Mouse (Mus musculus) ES-E14 (cell line): ENCODE data around the gene Prrt4. TPM values are rescaled to one million over a fixed set of nuclear protein-coding genes. Genes with fewer than 3 reads are reported as not detected.

Experiments
- DNase-seq: peaks from one replicate; pipeline ENCODE4 v3.0.0-alpha.2; 2013; ENCODE audit warnings: low read depth, low spot score
- H3K27ac ChIP-seq: 2 replicates; pipeline ENCODE4 v1.5.1; 2012; ENCODE audit warnings: low read depth, mild to moderate bottlenecking, low read length, moderate library complexity, mixed read lengths; ENCODE audit not compliant: poor library complexity, insufficient read depth, severe bottlenecking
- H3K36me3 ChIP-seq: 2 replicates; pipeline ENCODE4 v1.6.1; 2012; ENCODE audit warnings: mild to moderate bottlenecking, low read length, moderate library complexity, mixed read lengths; ENCODE audit not compliant: control insufficient read depth, poor library complexity, insufficient read depth, severe bottlenecking
- H3K4me1 ChIP-seq, 2 experiments: fragments of 150-350 bp in 1 of 2; sonication (generic) in 1 of 2; 2 replicates each; pipeline ENCODE4 v1.6.1; 2012; ENCODE audit warnings: low read length in 2 of 2, mild to moderate bottlenecking in 1 of 2, mixed read lengths in 1 of 2; ENCODE audit not compliant: control insufficient read depth in 2 of 2, insufficient read depth in 2 of 2, poor library complexity in 1 of 2
- H3K4me3 ChIP-seq, 2 experiments: fragments of 150-350 bp in 1 of 2; sonication (generic) in 1 of 2; 2 replicates each; pipeline ENCODE4 v1.5.1; 2012; ENCODE audit warnings: low read length in 2 of 2, low read depth in 1 of 2, mild to moderate bottlenecking in 1 of 2, mixed read lengths in 1 of 2; ENCODE audit not compliant: insufficient read depth in 1 of 2, poor library complexity in 1 of 2, severe bottlenecking in 1 of 2
- H3K9ac ChIP-seq: 2 replicates; pipeline ENCODE4 v1.6.1; 2012; ENCODE audit warnings: low read depth, mild to moderate bottlenecking, low read length, mixed read lengths; ENCODE audit not compliant: poor library complexity, insufficient read depth, severe bottlenecking
- H3K9me3 ChIP-seq: fragments of 150-350 bp; sonication (generic); 2 replicates; pipeline ENCODE4 v1.6.1; 2012; ENCODE audit warnings: low read depth, mild to moderate bottlenecking, low read length; ENCODE audit not compliant: control insufficient read depth, insufficient read depth
- CHD2 ChIP-seq: IDR thresholded peaks from 2 replicates; pipeline ENCODE4 v1.6.1; 2014; ENCODE audit warnings: mild to moderate bottlenecking, low read depth, low read length, inconsistent platforms
- HCFC1 ChIP-seq: IDR thresholded peaks from 2 replicates; pipeline ENCODE4 v1.6.1; 2012; ENCODE audit warnings: low read length, inconsistent platforms, borderline replicate concordance; ENCODE audit not compliant: insufficient read depth
- MAFK ChIP-seq: IDR thresholded peaks from 2 replicates; pipeline ENCODE4 v1.6.1; 2014; ENCODE audit warnings: mild to moderate bottlenecking, low read depth, low read length, inconsistent platforms; ENCODE audit not compliant: insufficient read depth
- ZC3H11A ChIP-seq: IDR thresholded peaks from 2 replicates; pipeline ENCODE4 v1.6.1; 2012; ENCODE audit warnings: low read depth, mild to moderate bottlenecking, inconsistent platforms, low read length, borderline replicate concordance
- ZNF384 ChIP-seq: IDR thresholded peaks from 2 replicates; pipeline ENCODE4 v1.6.1; 2012; ENCODE audit warnings: low read depth, low read length, inconsistent platforms
- in situ Hi-C, 2 experiments: fragments of 600-800 bp; cut with MboI; formaldehyde crosslinking; loops; one replicate each; pipeline ENCODE4 v1.15.1; 2025; ENCODE audit warnings: low sequenced_read_pairs in 2 of 2, inconsistent platforms in 1 of 2; ENCODE audit not compliant: unreplicated experiment in 2 of 2
- total RNA-seq: library from RNA; depleted of rRNA; stranded (reverse); fragments of 300-350 nt; gene quantifications from 2 replicates; pipeline ENCODE4 v1.2.3, GENCODE M21; 2012

Prrt4 gene
- total RNA-seq, 1 experiment = 0.40 TPM

GRCm38 (mm10) chr6:29145456-29146307 lies 33.7 kb downstream of the Prrt4 start:
- Histone ChIP-seq H3K4me1 (no peaks in the 10 kb centered on the region), H3K9me3 (no peaks in the 10 kb centered on the region), H3K27ac (no peak overlapping the region), H3K36me3 (peaks cover 21% of the 10 kb centered on the region), H3K4me3 (no peak overlapping the region), H3K9ac (no peak overlapping the region; the same call in 1 of the 2 replicates)
- TF ChIP-seq HCFC1 = no peak
- TF ChIP-seq ZNF384 = no peak
- TF ChIP-seq CHD2 = no peak
- no peak for TF ChIP-seq ZC3H11A
- no peak for TF ChIP-seq MAFK
- in situ Hi-C loops = no loop called here
- no peak for DNase-seq

DNA sequence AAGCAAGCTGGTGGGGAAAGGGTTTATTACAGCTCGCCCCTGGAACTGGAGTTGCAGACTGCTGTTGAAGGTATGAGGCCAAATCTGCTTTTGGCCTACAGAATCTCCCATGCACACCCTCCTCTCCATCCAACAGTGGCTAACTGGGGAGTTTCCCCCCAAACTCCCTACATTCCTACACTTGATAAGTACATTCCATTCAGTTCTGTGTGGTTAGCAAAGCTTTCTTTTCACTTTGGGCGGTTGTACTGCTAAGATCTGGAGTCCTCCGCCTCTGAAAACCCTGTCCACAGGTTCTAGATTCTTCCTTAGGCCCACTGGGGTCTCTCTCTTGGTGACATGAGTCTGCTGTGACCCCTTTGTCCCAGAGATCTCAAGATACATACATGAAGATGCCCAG lies 34.4 kb downstream of the Prrt4 start:
- H3K9me3 ChIP-seq = no peaks in the 10 kb centered on the region
- no peak for DNase-seq
- no peak overlapping the region for H3K9ac ChIP-seq
- no peak overlapping the region for H3K27ac ChIP-seq
- H3K36me3 ChIP-seq = peaks cover 21% of the 10 kb centered on the region
- no peaks in the 10 kb centered on the region for H3K4me1 ChIP-seq
- in situ Hi-C loops = no loop called here
- TF ChIP-seq ZC3H11A (no peak), HCFC1 (no peak), MAFK (no peak), CHD2 (no peak), ZNF384 (no peak)
- H3K4me3 ChIP-seq = no peak overlapping the region

DNA sequence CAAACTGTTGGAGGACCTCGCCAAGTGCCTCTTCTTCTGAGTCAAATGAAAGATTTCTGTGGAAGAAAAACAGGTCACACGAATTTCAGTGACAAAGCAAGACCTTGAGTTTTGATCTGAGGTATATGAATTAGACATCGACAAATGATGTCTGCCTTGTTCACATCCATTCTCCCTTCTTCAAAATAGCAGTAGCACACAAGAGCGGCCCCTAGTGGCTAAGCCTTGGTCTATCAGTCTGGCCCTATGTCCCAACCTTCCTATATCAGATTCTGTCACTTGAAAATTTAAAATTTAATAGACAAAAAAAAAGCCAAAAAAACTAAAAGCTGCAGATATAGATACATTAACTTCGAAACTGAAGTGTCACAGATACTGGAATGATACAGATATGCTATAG lies 35.8 kb downstream of the Prrt4 start:
- H3K27ac ChIP-seq = no peak overlapping the region
- peaks cover 15% of the 10 kb centered on the region for H3K36me3 ChIP-seq
- no peaks in the 10 kb centered on the region for H3K9me3 ChIP-seq
- 0 out of 2 replicates have a peak, but pooled peaks have one; percentile 47 for TF ChIP-seq ZC3H11A
- TF ChIP-seq HCFC1 = no peak
- no peak for TF ChIP-seq ZNF384
- no peak for TF ChIP-seq CHD2
- TF ChIP-seq MAFK = no peak
- no peak overlapping the region for H3K4me3 ChIP-seq
- in situ Hi-C loops = no loop called here
- H3K9ac ChIP-seq = no peak overlapping the region
- peak; percentile 45 for DNase-seq
- H3K4me1 ChIP-seq = no peaks in the 10 kb centered on the region

DNA sequence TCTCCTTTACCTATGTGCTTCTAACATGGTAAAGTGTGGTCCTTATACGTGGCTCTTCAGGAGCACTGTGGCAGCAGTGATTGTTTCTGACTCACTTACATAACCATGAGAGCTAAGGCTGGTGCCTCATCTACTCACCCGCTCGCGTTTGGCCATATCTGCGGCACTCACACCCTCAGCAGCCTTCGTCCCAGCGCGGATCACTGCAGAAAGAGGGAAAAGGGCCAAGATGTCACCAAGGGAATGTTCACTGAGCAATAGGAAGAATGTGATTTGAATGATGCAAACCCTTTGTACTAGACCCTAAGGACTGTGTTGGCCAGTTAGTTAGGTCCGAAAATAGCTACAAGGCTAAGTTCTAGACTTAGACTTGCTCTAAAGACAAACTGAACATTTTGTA lies 41.9 kb downstream of the Prrt4 start:
- H3K27ac ChIP-seq = no peak overlapping the region
- H3K4me3 ChIP-seq = no peak overlapping the region
- H3K4me1 ChIP-seq = no peaks in the 10 kb centered on the region
- H3K9ac ChIP-seq = no peak overlapping the region
- no peak for DNase-seq
- no peaks in the 10 kb centered on the region for H3K9me3 ChIP-seq
- TF ChIP-seq ZNF384 (no peak), CHD2 (no peak), HCFC1 (no peak), ZC3H11A (no peak), MAFK (no peak)
- in situ Hi-C loops = no loop called here
- H3K36me3 ChIP-seq = peaks cover 33% of the 10 kb centered on the region
